ENCODE assay signal across 12 mouse cellular contexts in the genomic region with DNA sequence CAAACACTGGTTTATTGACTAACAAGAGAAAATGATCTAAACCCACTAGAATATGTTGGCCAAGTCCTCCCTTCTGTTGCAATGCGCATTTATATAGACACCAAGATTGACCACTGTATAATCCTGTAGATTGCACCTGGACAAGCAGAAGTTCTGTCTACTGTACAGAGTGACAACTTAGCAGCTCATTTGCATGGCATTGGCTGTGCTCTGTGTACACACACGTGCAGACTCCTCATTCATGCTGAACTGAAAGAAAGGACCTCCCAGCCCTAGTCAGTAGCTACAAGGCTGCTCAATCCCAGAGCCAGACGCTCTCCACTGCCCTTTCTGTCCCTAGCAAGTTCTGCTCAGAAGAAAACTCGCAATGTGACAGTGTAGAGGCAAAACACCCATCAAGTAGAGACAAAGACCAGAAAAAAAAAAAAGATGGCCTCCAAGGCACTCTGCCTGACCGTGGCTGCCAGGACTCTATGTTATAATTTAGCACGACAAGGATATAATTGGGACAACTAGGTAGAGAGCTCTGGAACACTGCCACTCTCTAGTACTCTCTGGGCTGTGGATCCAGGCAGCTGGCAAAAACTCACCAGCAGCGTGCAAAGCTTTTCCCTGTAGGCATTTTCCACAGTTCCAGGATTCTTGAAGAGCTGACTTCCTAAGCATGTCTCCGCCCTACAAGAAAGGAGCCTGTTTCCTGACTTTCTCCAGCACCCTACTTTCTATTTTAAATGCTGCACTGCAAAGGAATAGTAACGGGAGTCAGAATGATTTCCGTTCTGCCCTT.
DNase-seq lines count a peak whose midpoint lies in the region; ATAC-seq and TF ChIP-seq lines count a peak whose summit lies in the region.
"Had no signal": no experiment of that assay in that cellular context is flagged by ENCODE, and none has a peak within 500 bp of the region (broad histone marks: within the 10 kb centered on the region; RNA-seq: fewer than 3 reads in every experiment).

No protein-coding gene starts in this region.

- ATAC-seq in frontal cortex, adult (ENCODE audit: low TSS enrichment) = peak; percentile 96
- ATAC-seq in midbrain, embryonic 11.5 days (ENCODE audit: low FRiP score) = no peak
- no peak for ATAC-seq in heart, embryonic 14.5 days (ENCODE audit: insufficient number of reproducible peaks, insufficient read depth, low FRiP score, low read depth)
- ATAC-seq: intestine, embryonic 16.5 days; lung, postnatal 0 days; Patski had no signal

- no peak overlapping the region for H3K4me2 ChIP-seq in midbrain, embryonic 11.5 days
- H3K4me2 ChIP-seq in heart, embryonic 14.5 days (ENCODE audit: low read length) = no peak overlapping the region

- no peaks in the 10 kb centered on the region for H3K4me1 ChIP-seq in midbrain, embryonic 11.5 days (ENCODE audit: control insufficient read depth, insufficient read depth, low read length)
- no peaks in the 10 kb centered on the region for H3K4me1 ChIP-seq in midbrain, embryonic 10.5 days
- no peaks in the 10 kb centered on the region for H3K4me1 ChIP-seq in heart, embryonic 14.5 days (ENCODE audit: control insufficient read depth in 2 of 2, insufficient read depth in 2 of 2, low read length in 2 of 2)
- peaks cover 11% of the 10 kb centered on the region for H3K4me1 ChIP-seq in olfactory bulb, adult 2 months (ENCODE audit: control insufficient read depth, insufficient read depth, low read length)

- H3K27ac ChIP-seq in midbrain, embryonic 11.5 days (ENCODE audit: low read depth, low read length) = no peak overlapping the region
- no peak overlapping the region for H3K27ac ChIP-seq in midbrain, embryonic 10.5 days (replicated peaks)
- H3K27ac ChIP-seq in heart, embryonic 14.5 days (replicated peaks in 1 of 2; ENCODE audit: control insufficient read depth in 1 of 2, insufficient read depth in 1 of 2, low read depth in 2 of 2, low read length in 2 of 2) = peak overlapping the region; percentile 55 to 58
- H3K27ac ChIP-seq in olfactory bulb, adult 2 months (ENCODE audit: insufficient read depth, low read depth, low read length) = peak overlapping the region; percentile 86

- no peak for TF ChIP-seq POLR2A in olfactory bulb, adult 2 months (IDR thresholded peaks at IDR 0.05; ENCODE audit: insufficient read depth, low read depth, low read length)

- H3K36me3 ChIP-seq in midbrain, embryonic 11.5 days (ENCODE audit: control insufficient read depth, insufficient read depth, low read length) = no peaks in the 10 kb centered on the region
- H3K36me3 ChIP-seq in midbrain, embryonic 10.5 days = no peaks in the 10 kb centered on the region
- no peaks in the 10 kb centered on the region for H3K36me3 ChIP-seq in heart, embryonic 14.5 days (ENCODE audit: control insufficient read depth, insufficient read depth, low read length)

- no peak overlapping the region for H3K9ac ChIP-seq in midbrain, embryonic 11.5 days (ENCODE audit: low read length)
- H3K9ac ChIP-seq in heart, embryonic 14.5 days (ENCODE audit: low read length) = no peak overlapping the region

- no peak for TF ChIP-seq CTCF in olfactory bulb, adult 2 months (IDR thresholded peaks at IDR 0.05; ENCODE audit: insufficient read depth, low read depth, low read length)

- no peak for DNase-seq in frontal cortex, postnatal 25 days (ENCODE audit: low spot score in 2 of 2)
- DNase-seq in midbrain, embryonic 11.5 days (ENCODE audit: low spot score, missing footprints) = peak; percentile 60
- no peak for DNase-seq in midbrain, embryonic 10.5 days (ENCODE audit: low spot score)
- DNase-seq in T-cell, adult 2 months (ENCODE audit: low spot score) = no peak
- no peak for DNase-seq in cerebellum, postnatal 4 days (ENCODE audit: low spot score in 2 of 2)
- DNase-seq: thymus, adult 18-20 months had no signal

- no peaks in the 10 kb centered on the region for H3K9me3 ChIP-seq in midbrain, embryonic 11.5 days (ENCODE audit: control insufficient read depth, low read length)
- H3K9me3 ChIP-seq in midbrain, embryonic 10.5 days (replicated peaks) = no peaks in the 10 kb centered on the region
- 0 out of 2 replicates have a peak, but pooled peaks cover 2% of the 10 kb centered on the region for H3K9me3 ChIP-seq in heart, embryonic 14.5 days (ENCODE audit: control insufficient read depth, low read length)

- no peaks in the 10 kb centered on the region for H3K27me3 ChIP-seq in midbrain, embryonic 11.5 days (ENCODE audit: control insufficient read depth, insufficient read depth, low read length)
- H3K27me3 ChIP-seq in midbrain, embryonic 10.5 days (ENCODE audit: low read depth, poor library complexity, severe bottlenecking) = no peaks in the 10 kb centered on the region
- H3K27me3 ChIP-seq in heart, embryonic 14.5 days (ENCODE audit: control insufficient read depth, insufficient read depth, low read length) = no peaks in the 10 kb centered on the region
- H3K27me3 ChIP-seq: Patski had no signal

- 90% methylated on average over 10 of the region's 10 CpGs for WGBS in midbrain, embryonic 11.5 days
- 87% methylated on average over 10 of the region's 10 CpGs for WGBS in midbrain, embryonic 10.5 days
- WGBS in heart, embryonic 14.5 days = 68% methylated on average over 10 of the region's 10 CpGs
- 33% methylated on average over 10 of the region's 10 CpGs for WGBS in olfactory bulb, adult 2 months

- H3K4me3 ChIP-seq in midbrain, embryonic 11.5 days (ENCODE audit: low read depth, low read length) = no peak overlapping the region
- H3K4me3 ChIP-seq in midbrain, embryonic 10.5 days = no peak overlapping the region
- no peak overlapping the region for H3K4me3 ChIP-seq in heart, embryonic 14.5 days (ENCODE audit: control insufficient read depth in 1 of 2, insufficient read depth in 1 of 2, low read depth in 1 of 2, low read length in 2 of 2)
- no peak overlapping the region for H3K4me3 ChIP-seq in olfactory bulb, adult 2 months (ENCODE audit: insufficient read depth, low read depth, low read length)

Comparison
In these comparisons a context has a peak if more than half of its experiments do, and no peak if none do; other contexts are left out.
1. H3K27ac ChIP-seq: peak in heart, embryonic 14.5 days (2 of 2) and olfactory bulb, adult 2 months (single experiment); none in midbrain, embryonic 11.5 days (single experiment) and midbrain, embryonic 10.5 days (single experiment).